Mouse (Mus musculus) olfactory bulb, adult 2 months (tissue): Measurements from ENCODE around the gene Kifc5b.

Source experiments
- CTCF ChIP-seq: fragments of 200-500 bp; IDR thresholded peaks from 2 replicates; pipeline ENCODE4 v1.5.1; 2012; ENCODE audit warnings: low read depth, mild to moderate bottlenecking, low read length, moderate library complexity; ENCODE audit not compliant: insufficient read depth
- POLR2A ChIP-seq: fragments of 200-500 bp; IDR thresholded peaks from 2 replicates; pipeline ENCODE4 v1.6.1; 2012; ENCODE audit warnings: mild to moderate bottlenecking, low read depth, low read length, moderate library complexity; ENCODE audit not compliant: insufficient read depth

- no peak for TF ChIP-seq POLR2A
- TF ChIP-seq CTCF = no peak
These were observed 42.9 kb downstream of the Kifc5b start for GRCm38 (mm10) chr17:26959815-26960214.
